Mouse (Mus musculus) neutrophil, adult 5-6 weeks (primary cell): ENCODE data around the gene Ddx27. TPM values are rescaled to one million over a fixed set of nuclear protein-coding genes. Genes with fewer than 3 reads are reported as not detected.

ENCODE experiments used
- ATAC-seq: fragments of 151-379, 151-347 bp; 2 replicates; pipeline ENCODE4 v1.8.0; 2017; ENCODE audit warnings: mild to moderate bottlenecking, moderate TSS enrichment; ENCODE audit not compliant: insufficient number of reproducible peaks, poor library complexity, low FRiP score, severe bottlenecking; ENCODE audit errors: extremely low read depth
- total RNA-seq: library from RNA; stranded (forward); fragments of 200-1000 nt; gene quantifications from 2 replicates; pipeline ENCODE4 v1.2.3, GENCODE M21; 2017

Gene Ddx27
- total RNA-seq, 1 experiment from 2014 or later: 51.3 TPM

GRCm38 (mm10) chr2:167010546-167010945 is 4.4 kb upstream of the Ddx27 start:
- ATAC-seq: no peak

GRCm38 (mm10) chr2:167015382-167015718 is 357 bp downstream of the Ddx27 start:
- ATAC-seq: no peak

- ATAC-seq: no peak
These were observed 4.4 kb downstream of the Ddx27 start for GRCm38 (mm10) chr2:167019396-167019795.

- no peak for ATAC-seq
These were observed 13.6 kb downstream of the Ddx27 start for GRCm38 (mm10) chr2:167028553-167028952.

- ATAC-seq: no peak
These were observed 15.5 kb downstream of the Ddx27 start for GRCm38 (mm10) chr2:167030507-167030906.

- ATAC-seq: no peak
These were observed 22.7 kb downstream of the Ddx27 start for GRCm38 (mm10) chr2:167037710-167038109.

GRCm38 (mm10) chr2:167038297-167038696 is 23.3 kb downstream of the Ddx27 start:
- ATAC-seq: no peak

- no peak for ATAC-seq
These were observed 23.7 kb downstream of the Ddx27 start for GRCm38 (mm10) chr2:167038716-167039115.

- ATAC-seq: no peak
These were observed 24.4 kb downstream of the Ddx27 start for GRCm38 (mm10) chr2:167039386-167039785.

GRCm38 (mm10) chr2:167043400-167044121 is 28.6 kb downstream of the Ddx27 start:
- ATAC-seq: no peak

GRCm38 (mm10) chr2:167048223-167048622 is 33.2 kb downstream of the Ddx27 start:
- no peak for ATAC-seq

- ATAC-seq: no peak
These were observed 33.8 kb downstream of the Ddx27 start for GRCm38 (mm10) chr2:167048698-167049358.

- no peak for ATAC-seq
These were observed 38.3 kb downstream of the Ddx27 start for GRCm38 (mm10) chr2:167053127-167053844.

- ATAC-seq: no peak
These were observed 40.4 kb downstream of the Ddx27 start for GRCm38 (mm10) chr2:167055386-167055785.

GRCm38 (mm10) chr2:167056210-167056941 is 41.4 kb downstream of the Ddx27 start:
- no peak for ATAC-seq

GRCm38 (mm10) chr2:167056942-167057323 is 41.9 kb downstream of the Ddx27 start:
- no peak for ATAC-seq

- ATAC-seq: no peak
These were observed 43.2 kb downstream of the Ddx27 start for GRCm38 (mm10) chr2:167058201-167058600.

GRCm38 (mm10) chr2:167058814-167059387 is 43.9 kb downstream of the Ddx27 start:
- ATAC-seq: no peak

- ATAC-seq: no peak
These were observed 44.5 kb downstream of the Ddx27 start for GRCm38 (mm10) chr2:167059536-167059935.
